In genomic region chr2:132597866-132598480, GRCm38 (mm10) we compare ENCODE assay signal across 8 mouse cellular contexts.
DNase-seq lines count a peak whose midpoint lies in the region.
"Had no signal": no experiment of that assay in that cellular context is flagged by ENCODE, and none has a peak within 500 bp of the region (broad histone marks: within the 10 kb centered on the region; RNA-seq: fewer than 3 reads in every experiment).

No protein-coding gene starts in this region.

- peak; percentile 62 for DNase-seq in kidney, adult 11 months
- no peak for DNase-seq in kidney, postnatal 10 days
- peak; percentile 9 for DNase-seq in thymus, postnatal 14 days
- DNase-seq in thymus, postnatal 36 days, result no peak
- DNase-seq in kidney, postnatal 36 days, result peak; percentile 27 to 48
- no peak for DNase-seq in cerebellum, postnatal 25 days
- DNase-seq in retina, embryonic 14.5 days (ENCODE audit: low spot score), result no peak
- DNase-seq: cerebellum, adult 8-10 months had no signal

Comparison
In these comparisons a context has a peak if more than half of its experiments do, and no peak if none do; other contexts are left out.
1. DNase-seq: peak in kidney, adult 11 months (single experiment), thymus, postnatal 14 days (single experiment) and kidney, postnatal 36 days (2 of 2); none in kidney, postnatal 10 days (single experiment), thymus, postnatal 36 days (0 of 2), cerebellum, postnatal 25 days (0 of 2) and retina, embryonic 14.5 days (single experiment).